Mouse (Mus musculus) Patski (cell line): Measurements from ENCODE around the gene Crkl. TPM values are rescaled to one million over a fixed set of nuclear protein-coding genes. Genes with fewer than 3 reads are reported as not detected.

Experiments
- ATAC-seq: fragments of 100-300 bp; one replicate; pipeline ENCODE4 v1.8.0; 2021
- CTCF ChIA-PET: fragments of 350-600 bp; sonication (Branson Sonifier 250); formaldehyde crosslinking; loops from one replicate; lab custom pipeline; 2022; ENCODE audit warnings: inconsistent platforms; lab: Charles Lee
- POLR2A ChIA-PET: fragments of 350-600 bp; sonication (Branson Sonifier 250); formaldehyde crosslinking; loops from one replicate; lab custom pipeline; 2022; ENCODE audit warnings: antibody characterized with exemption, inconsistent platforms; lab: Charles Lee
- DNase-seq: peaks from one replicate; pipeline ENCODE4 v3.0.0-alpha.2; 2011; ENCODE audit warnings: low read depth, low spot score
- H3K27me3 ChIP-seq: fragments of 371-371 bp; one replicate; pipeline ENCODE4 v1.5.1; 2021
- CTCF ChIP-seq: fragments of 100-300 bp; IDR thresholded peaks from one replicate; pipeline ENCODE4 v1.5.1; 2021
- in situ Hi-C: fragments of 300-500 bp; cut with MboI; formaldehyde crosslinking; loops from 3 replicates; pipeline ENCODE4 v1.11.1; 2018; ENCODE audit warnings: low pct_unique_long_range_greater_than_20kb, mixed read lengths
- polyA plus RNA-seq: library from polyadenylated mRNA; unstranded; gene quantifications from one replicate; pipeline ENCODE4 v1.2.3, GENCODE M21; 2021

Crkl gene
- polyA plus RNA-seq, 1 experiment from 2014 or later = 27.1 TPM

DNA sequence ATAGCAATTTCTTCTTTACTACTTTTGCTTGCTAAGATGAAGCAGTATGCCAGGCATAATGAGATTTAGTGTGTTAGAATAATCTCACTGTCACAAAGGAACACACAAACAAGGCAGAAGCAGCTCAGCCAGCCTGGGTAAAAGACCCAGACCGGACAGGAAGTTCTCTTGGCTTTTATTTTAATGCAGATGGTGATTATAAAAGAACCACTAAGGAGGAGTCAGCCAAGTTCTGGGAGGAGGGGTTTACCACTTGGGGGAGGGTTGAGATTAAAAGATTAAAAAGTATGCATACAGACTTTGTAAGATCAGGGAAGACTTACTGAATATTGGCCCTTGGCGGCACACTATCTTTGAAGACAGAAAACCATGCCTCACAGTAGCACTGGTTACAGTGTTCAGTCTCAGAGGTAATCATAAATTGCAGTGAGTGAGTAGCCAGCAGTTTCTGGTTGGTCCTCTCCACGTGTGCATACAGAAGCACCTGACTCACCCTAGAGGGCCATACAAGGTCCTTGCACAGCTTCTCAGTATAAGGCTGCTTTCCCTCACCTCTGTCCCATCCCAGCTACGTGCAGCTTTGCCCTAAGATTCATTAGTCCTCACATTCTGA is 26.6 kb downstream of the Crkl start:
- H3K27me3 ChIP-seq = no peaks in the 10 kb centered on the region
- TF ChIP-seq CTCF = no peak
- DNase-seq (no peak), ATAC-seq (no peak)
- in situ Hi-C loops = no loop called here
- ChIA-PET CTCF (no interaction called here), POLR2A (no interaction called here)

DNA sequence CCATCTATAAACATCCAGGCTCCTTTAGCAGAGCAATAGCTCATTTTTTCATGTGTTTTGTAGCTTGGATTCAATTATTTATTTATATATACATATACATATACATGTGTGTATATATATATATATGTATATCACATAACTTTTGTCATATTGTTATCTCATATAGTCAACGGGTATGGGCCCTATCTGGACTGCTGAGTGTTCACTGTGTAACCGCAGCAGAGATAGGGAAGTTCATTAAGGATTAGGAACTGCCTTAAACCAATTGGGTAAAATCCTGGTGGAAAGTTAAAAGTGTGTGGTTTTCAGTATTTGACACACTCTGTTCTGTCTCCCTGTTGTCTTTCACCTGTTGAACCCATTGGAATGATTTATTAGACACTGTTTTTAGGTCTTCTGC is 29.7 kb downstream of the Crkl start:
- ATAC-seq (no peak), DNase-seq (no peak)
- in situ Hi-C loops = no loop called here
- ChIA-PET POLR2A (no interaction called here), CTCF (interaction anchor here (1.1 kb wide), 1 partner anchor 10 kb away, joined by 4 read pairs; no protein-coding TSS in a partner anchor)
- no peaks in the 10 kb centered on the region for H3K27me3 ChIP-seq
- no peak for TF ChIP-seq CTCF

DNA sequence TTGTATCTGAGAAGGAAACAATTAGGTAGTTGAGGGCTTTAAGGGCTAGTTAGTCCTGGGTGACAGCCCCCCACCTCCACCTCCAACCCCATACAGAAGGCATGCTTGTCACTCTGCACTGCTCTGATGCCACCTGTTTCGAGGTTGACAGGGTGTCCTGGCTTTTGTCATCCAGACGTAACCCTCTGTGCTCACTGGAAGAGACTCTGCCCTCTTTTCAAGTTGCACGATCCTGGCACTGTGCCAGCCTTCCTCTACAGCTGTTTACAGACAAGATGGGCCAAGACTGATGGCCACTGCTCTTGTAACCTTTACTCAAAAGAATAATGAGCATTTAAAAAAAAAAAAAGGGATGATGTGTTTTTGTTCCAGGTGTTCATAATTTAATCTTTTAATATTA is 34.7 kb downstream of the Crkl start:
- DNase-seq = no peak
- no peaks in the 10 kb centered on the region for H3K27me3 ChIP-seq

DNA sequence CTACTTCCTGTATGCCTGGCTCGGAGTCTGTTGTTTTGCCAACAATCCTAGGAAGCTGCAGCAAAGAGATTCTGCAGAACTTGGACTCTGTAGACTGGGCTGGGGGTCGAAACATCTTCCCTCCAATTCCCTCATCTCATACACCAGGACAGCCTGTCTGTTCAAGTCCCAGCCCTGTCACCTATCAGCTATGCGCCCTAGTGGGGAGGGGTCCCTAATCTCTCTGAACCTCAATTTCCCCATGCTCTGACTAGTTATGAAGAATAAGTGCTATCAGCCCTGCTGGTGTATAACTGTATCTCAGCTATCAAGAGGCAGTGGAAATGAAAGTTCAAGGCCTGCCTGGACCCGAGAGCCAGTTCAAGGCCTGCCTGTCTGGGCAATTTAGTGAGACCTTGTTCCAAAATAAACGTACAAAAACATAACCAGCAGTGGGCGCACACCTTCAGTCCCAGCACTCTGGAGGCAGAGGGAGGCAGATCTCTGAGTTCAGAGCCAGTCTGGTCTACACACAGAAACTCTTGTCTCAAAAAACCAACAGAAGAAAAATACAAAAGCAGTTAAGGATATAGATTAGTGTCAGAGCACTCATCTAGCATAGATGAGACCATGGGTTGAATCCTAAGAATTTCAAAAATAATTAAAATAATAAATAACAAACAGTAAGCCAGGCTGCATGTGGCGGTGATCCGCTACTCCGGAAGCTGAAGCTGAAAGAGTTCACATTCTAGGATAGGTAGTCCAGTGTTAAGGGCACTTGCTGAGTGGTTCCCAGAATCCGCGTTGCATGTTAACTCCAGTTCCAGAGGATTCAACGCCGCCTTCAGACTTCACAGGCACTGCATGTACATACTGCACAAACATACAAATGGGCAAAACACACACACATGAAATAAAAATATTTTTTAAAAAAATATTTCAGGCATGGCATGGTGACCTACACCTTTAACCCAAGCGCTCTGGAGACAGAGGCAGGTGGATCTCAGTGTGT is 37.0 kb downstream of the Crkl start:
- ATAC-seq (no peak), DNase-seq (no peak)
- no peaks in the 10 kb centered on the region for H3K27me3 ChIP-seq
- in situ Hi-C loops = no loop called here
- ChIA-PET POLR2A (no interaction called here), CTCF (interaction anchor here (1.3 to 2.2 kb wide), 2 partner anchors 15 to 16 kb away, joined by 3 to 8 read pairs; no protein-coding TSS in a partner anchor)
- no peak for TF ChIP-seq CTCF

More for the DNA sequence above, 34.7 kb downstream of the Crkl start:
- ATAC-seq = no peak
- in situ Hi-C loops = no loop called here
- ChIA-PET POLR2A (no interaction called here), CTCF (interaction anchor here (1.1 kb wide), 1 partner anchor 13 kb away, joined by 3 read pairs; no protein-coding TSS in a partner anchor)
- no peak for TF ChIP-seq CTCF

DNA sequence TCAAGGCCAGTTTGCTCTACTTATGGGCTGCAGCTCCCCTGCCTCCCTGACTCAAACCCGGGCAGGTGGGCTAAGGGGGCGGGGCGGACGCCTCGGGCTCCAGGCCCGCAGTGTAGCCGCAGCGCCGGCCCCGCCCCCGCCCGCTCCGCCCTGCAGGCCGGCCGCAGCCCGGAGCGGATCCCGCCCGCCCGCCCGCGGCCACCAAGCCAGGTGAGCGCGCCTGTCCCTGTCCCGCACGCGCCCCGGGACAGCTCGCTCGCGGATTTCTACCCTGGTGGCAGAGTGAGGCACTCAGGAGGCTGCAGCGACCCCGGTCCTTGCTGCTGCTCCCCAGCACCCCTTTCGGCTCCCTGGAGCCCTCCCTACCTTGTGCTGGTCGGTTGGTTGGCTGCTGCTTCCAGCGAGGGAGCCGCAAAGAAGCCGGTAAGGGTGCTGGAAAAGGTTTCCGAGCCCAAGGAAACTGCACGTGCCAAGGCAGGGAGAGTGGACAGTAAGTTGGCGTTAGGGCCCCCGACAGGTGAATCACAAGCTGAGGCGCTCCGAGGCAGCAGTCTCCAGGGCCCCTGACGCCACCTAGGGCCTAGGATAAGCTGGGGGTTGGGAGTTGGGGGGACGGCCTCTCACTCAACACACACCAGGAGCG is 37.8 kb downstream of the Crkl start, which contains the start of gene Aifm3:
TSS of gene Aifm3 (plus strand) at position 143 of the 643 bp plus-strand sequence.
- no peaks in the 10 kb centered on the region for H3K27me3 ChIP-seq
- ChIA-PET POLR2A (no interaction called here), CTCF (interaction anchor here (1.3 to 2.2 kb wide), 2 partner anchors 16 to 17 kb away, joined by 3 to 8 read pairs; no protein-coding TSS in a partner anchor)
- DNase-seq (no peak), ATAC-seq (peak; percentile 27)
- in situ Hi-C loops = no loop called here
- TF ChIP-seq CTCF = no peak

DNA sequence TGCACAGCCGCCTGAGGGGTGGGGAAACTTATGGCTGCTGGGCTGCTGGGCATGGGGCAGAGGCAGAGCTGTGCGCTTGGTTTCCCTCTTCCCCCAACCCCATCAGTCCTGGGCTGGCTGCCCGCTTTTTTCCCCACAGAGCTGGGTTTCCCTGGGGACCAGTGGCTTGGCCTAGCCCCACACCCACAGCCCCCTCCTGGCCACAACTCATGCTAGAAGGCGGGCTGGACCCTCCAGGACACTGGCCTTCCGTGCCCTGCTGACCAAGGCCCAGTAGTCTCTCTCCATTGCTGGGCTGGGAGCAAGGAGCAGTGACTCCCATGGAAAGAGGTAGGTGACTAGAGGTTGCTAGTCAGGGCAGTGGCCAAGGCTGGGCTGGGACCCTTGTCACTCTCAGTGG is 39.4 kb downstream of the Crkl start:
- no peak for DNase-seq
- H3K27me3 ChIP-seq = no peaks in the 10 kb centered on the region
- ATAC-seq = no peak
- ChIA-PET POLR2A (no interaction called here), CTCF (interaction anchor here (1.2 kb wide), 1 partner anchor 19 kb away, joined by 3 read pairs; no protein-coding TSS in a partner anchor)
- in situ Hi-C loops = no loop called here
- TF ChIP-seq CTCF = no peak

DNA sequence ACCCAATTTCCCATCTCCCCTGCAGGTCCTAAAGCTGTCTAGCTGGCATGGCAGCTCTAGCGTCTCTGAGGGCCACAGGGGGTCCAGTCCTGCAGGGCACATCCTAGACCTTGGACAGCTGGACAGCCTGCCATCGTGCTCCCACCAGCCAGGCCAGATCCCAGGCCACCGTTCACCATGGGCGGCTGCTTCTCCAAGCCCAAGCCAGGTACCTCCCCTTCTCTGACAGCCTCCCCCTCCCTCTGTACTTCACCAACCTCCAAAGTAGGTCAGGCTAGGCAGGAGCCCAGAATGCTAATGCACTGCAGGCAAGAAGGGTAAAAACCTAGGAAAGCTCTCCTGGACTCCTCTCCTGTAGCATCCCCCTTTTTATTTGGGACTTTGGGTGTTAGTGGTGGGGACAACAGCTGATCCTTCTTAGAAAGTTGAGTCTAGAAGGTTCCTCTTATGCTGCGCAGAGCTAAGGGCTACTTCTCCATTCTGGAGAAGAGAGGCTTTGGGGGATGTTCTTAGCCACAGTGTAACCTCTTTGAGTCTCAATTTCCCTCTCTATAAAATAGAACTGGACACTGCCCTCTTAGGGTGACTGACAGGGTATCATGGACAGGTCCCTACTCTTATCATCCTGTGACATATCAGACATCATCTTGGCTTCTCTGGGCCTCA is 40.2 kb downstream of the Crkl start:
- in situ Hi-C loops = no loop called here
- ChIA-PET POLR2A (no interaction called here), CTCF (interaction anchor here (1.2 kb wide), 1 partner anchor 18 kb away, joined by 3 read pairs; no protein-coding TSS in a partner anchor)
- DNase-seq (no peak), ATAC-seq (no peak)
- no peaks in the 10 kb centered on the region for H3K27me3 ChIP-seq
- no peak for TF ChIP-seq CTCF

DNA sequence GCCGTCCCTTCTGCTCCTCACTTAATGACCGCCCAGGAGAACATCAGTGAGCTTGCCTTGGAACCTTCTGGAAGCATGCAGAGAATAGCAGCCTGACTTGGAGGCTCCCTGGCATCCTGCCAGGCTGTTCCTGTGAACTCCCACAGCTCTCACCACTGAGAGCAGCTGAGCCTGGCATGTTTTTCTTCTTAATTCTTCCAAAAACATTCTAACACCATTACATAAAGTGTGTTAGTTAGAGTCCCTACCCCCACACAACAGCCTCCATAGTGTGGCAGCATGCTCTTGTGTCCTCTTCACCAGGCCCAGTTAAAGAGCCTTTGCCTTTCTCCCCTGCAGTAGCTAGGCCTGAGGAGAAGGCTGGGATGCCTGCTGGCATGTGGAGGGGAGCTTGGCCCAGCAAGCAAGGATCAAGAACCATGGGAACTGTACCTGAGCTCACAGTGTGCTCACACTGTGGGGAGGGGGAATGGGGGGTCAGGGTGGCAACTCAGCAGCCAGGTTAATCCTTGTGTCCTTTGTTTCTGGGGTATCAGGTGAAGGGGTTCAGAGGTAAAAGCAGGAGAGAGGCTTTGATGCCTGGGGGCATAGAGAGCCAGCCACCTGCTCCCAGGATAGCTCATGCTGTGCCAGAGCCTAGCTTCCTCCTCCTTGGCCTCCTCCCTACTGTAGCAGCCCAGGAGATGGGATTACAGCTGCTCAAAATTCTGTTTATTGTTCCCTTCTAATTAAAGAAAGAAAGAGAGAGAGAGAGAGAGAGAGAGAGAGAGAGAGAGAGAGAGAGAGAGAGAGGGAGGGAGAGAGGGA is 44.9 kb downstream of the Crkl start:
- TF ChIP-seq CTCF = no peak
- POLR2A ChIA-PET = interaction anchor here (2.2 kb wide), 1 partner anchor 11 kb away, joined by 6 read pairs; no protein-coding TSS in a partner anchor
- DNase-seq (peak; percentile 49), ATAC-seq (no peak)
- in situ Hi-C loops = no loop called here
- CTCF ChIA-PET = interaction anchor here (0.6 to 1.6 kb wide), 3 partner anchors 9 to 32 kb away, joined by 4 to 5 read pairs (median 4); no protein-coding TSS in a partner anchor
- no peaks in the 10 kb centered on the region for H3K27me3 ChIP-seq
